Mouse (Mus musculus): ENCODE data around the gene Cyp1b1. TPM values are rescaled to one million over a fixed set of nuclear protein-coding genes. Genes with fewer than 3 reads are reported as not detected.

Gene Cyp1b1
- 1.4 and 1.5 TPM in 2 replicates for polyA plus RNA-seq (2016; fragmentation: Nextera tagmentation; extraction: Ambion mirVana)

DNA sequence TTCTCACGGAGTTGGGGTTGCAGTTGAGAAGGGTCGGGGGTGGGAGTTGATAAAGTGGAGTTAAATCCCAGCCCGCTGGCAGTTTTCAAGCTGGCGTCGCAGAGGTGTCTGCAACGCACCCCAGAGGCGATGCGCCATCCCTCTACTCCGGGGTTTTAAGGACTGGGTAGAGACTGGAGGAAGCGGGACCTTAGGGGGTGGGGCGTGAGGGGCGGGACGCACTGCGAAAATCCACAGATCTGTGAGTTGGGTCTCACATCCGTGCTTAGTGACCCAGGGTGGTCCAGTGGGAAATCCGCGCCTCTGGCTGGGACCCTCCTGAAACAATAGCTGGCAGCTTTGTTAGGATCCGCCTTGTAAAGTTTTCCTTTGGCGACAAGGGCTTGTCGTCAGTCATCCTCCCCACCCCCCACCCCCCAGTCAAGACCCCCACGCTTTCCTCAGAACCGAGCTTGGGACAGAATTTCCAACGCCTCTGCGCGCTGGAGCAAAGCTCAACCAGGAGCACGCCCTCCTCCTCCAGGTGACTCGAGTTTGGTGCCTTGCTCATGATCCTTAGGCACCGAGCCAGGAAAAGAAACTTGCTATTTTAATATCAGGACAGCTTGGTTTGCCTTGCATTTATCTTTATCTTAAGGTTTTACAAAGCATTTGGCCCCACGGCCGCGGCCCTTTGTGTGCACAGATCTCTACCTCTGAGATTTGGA is at the start of gene Cyp1b1:
Cyp1b1 (minus strand) TSS at position 131 of the 707 bp plus-strand sequence.
- peak within 1 kb of the TSS; percentile 66 for H3K9ac ChIP-seq
- no peaks in the 10 kb centered on the region for H3K9me3 ChIP-seq (replicated peaks)
- peak; percentile 26; the same call in 1 of the 2 replicates for ATAC-seq (ENCODE audit: insufficient number of reproducible peaks, low FRiP score)
- under 1% methylated on average over 31 of the region's 31 CpGs for WGBS
- H3K4me3 ChIP-seq = peak within 1 kb of the TSS; percentile 56
- no peaks in the 10 kb centered on the region for H3K36me3 ChIP-seq
- peaks cover 27% of the 10 kb centered on the region for H3K4me1 ChIP-seq (replicated peaks)
- peaks cover 61% of the 10 kb centered on the region for H3K27me3 ChIP-seq (replicated peaks)
- H3K4me2 ChIP-seq = peak within 1 kb of the TSS; percentile 91
- H3K27ac ChIP-seq (ENCODE audit: poor library complexity, severe bottlenecking) = no peak within 1 kb of the TSS

GRCm38 (mm10) chr17:79761841-79762240 is 47.0 kb upstream of the Cyp1b1 start:
- no peaks in the 10 kb centered on the region for H3K9me3 ChIP-seq (replicated peaks)
- 81% methylated on average over 1 of the region's 1 CpGs for WGBS
- ATAC-seq (ENCODE audit: insufficient number of reproducible peaks, low FRiP score) = no peak

GRCm38 (mm10) chr17:79753831-79754230 is 39.0 kb upstream of the Cyp1b1 start:
- no peak overlapping the region for H3K4me3 ChIP-seq
- H3K36me3 ChIP-seq = no peaks in the 10 kb centered on the region
- no peak overlapping the region for H3K9ac ChIP-seq
- no peak overlapping the region for H3K4me2 ChIP-seq
- no peak for ATAC-seq (ENCODE audit: insufficient number of reproducible peaks, low FRiP score)
- peaks cover 8% of the 10 kb centered on the region; the same call in 1 of the 2 replicates for H3K4me1 ChIP-seq (replicated peaks)
- WGBS = 92% methylated on average over 12 of the region's 12 CpGs
- no peaks in the 10 kb centered on the region for H3K27me3 ChIP-seq (replicated peaks)
- H3K27ac ChIP-seq (ENCODE audit: poor library complexity, severe bottlenecking) = no peak overlapping the region
- H3K9me3 ChIP-seq (replicated peaks) = no peaks in the 10 kb centered on the region

More at GRCm38 (mm10) chr17:79761841-79762240, 47.0 kb upstream of the Cyp1b1 start:
- Histone ChIP-seq H3K4me2 (no peak overlapping the region), H3K27me3 (replicated peaks) (no peaks in the 10 kb centered on the region), H3K36me3 (no peaks in the 10 kb centered on the region), H3K9ac (no peak overlapping the region), H3K27ac (ENCODE audit: poor library complexity, severe bottlenecking) (no peak overlapping the region), H3K4me1 (replicated peaks) (no peaks in the 10 kb centered on the region; the same call in 1 of the 2 replicates), H3K4me3 (no peak overlapping the region)

DNA sequence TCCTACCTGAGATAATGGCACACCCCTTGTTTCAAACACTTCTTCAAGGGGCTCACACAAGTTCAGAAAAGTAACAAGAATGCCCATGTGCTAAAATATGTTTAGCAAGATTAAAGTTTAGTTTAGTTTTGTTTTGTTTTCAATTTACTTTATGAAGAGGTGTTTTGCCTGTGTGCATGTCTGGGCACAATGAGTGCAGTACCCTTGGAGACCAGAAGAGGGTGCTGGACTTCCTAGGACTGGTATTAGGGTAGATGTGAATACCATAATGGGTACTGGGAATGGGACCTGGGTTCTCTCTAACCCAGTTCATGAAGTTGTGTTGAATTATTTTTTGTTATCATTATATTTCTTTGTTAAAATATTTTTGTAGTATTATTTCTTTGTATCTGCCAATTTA is 38.0 kb upstream of the Cyp1b1 start:
- no peaks in the 10 kb centered on the region for H3K36me3 ChIP-seq
- H3K27ac ChIP-seq (ENCODE audit: poor library complexity, severe bottlenecking) = no peak overlapping the region
- no peak overlapping the region for H3K9ac ChIP-seq
- no peak overlapping the region for H3K4me3 ChIP-seq
- H3K27me3 ChIP-seq (replicated peaks) = no peaks in the 10 kb centered on the region
- no peak overlapping the region for H3K4me2 ChIP-seq
- H3K9me3 ChIP-seq (replicated peaks) = 0 out of 2 replicates have a peak, but pooled peaks cover 3% of the 10 kb centered on the region
- peaks cover 8% of the 10 kb centered on the region; the same call in 1 of the 2 replicates for H3K4me1 ChIP-seq (replicated peaks)
- no peak for ATAC-seq (ENCODE audit: insufficient number of reproducible peaks, low FRiP score)

- no peaks in the 10 kb centered on the region for H3K27me3 ChIP-seq (replicated peaks)
- WGBS = 82% methylated on average over 6 of the region's 6 CpGs
- H3K9me3 ChIP-seq (replicated peaks) = 0 out of 2 replicates have a peak, but pooled peaks cover 6% of the 10 kb centered on the region
Observed at GRCm38 (mm10) chr17:79751661-79752191, 36.9 kb upstream of the Cyp1b1 start.

DNA sequence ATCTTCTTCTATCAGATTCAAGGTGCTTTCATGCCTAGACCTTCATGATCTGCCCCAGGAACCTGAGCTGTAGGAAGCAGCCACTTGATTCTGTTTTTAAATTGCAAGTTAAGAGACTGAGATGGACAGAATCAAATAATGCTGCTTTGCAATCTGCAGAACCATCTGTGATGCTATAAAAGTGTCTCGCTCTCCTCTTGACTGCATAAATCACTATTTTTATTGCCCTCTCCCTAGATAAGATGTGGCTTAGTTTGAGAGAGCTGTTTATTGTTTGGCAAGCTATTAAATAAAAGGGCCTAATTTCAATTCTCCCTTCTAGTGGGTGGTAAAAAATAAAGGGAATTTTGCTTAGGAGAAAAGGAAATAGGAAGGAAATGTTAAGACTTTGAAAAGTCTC is 34.8 kb upstream of the Cyp1b1 start:
- Histone ChIP-seq H3K27me3 (replicated peaks) (no peaks in the 10 kb centered on the region), H3K4me2 (no peak overlapping the region), H3K9me3 (replicated peaks) (0 out of 2 replicates have a peak, but pooled peaks cover 6% of the 10 kb centered on the region), H3K4me3 (no peak overlapping the region), H3K9ac (no peak overlapping the region), H3K27ac (ENCODE audit: poor library complexity, severe bottlenecking) (no peak overlapping the region), H3K4me1 (replicated peaks) (peaks cover 11% of the 10 kb centered on the region; the same call in 1 of the 2 replicates), H3K36me3 (no peaks in the 10 kb centered on the region)
- no peak for ATAC-seq (ENCODE audit: insufficient number of reproducible peaks, low FRiP score)
- 82% methylated on average over 1 of the region's 1 CpGs for WGBS

More at GRCm38 (mm10) chr17:79751661-79752191, 36.9 kb upstream of the Cyp1b1 start:
- Histone ChIP-seq H3K27ac (ENCODE audit: poor library complexity, severe bottlenecking) (no peak overlapping the region), H3K4me1 (replicated peaks) (0 out of 2 replicates have a peak, but pooled peaks cover 8% of the 10 kb centered on the region), H3K4me2 (no peak overlapping the region), H3K4me3 (no peak overlapping the region), H3K36me3 (no peaks in the 10 kb centered on the region), H3K9ac (no peak overlapping the region)
- ATAC-seq (ENCODE audit: insufficient number of reproducible peaks, low FRiP score) = no peak

DNA sequence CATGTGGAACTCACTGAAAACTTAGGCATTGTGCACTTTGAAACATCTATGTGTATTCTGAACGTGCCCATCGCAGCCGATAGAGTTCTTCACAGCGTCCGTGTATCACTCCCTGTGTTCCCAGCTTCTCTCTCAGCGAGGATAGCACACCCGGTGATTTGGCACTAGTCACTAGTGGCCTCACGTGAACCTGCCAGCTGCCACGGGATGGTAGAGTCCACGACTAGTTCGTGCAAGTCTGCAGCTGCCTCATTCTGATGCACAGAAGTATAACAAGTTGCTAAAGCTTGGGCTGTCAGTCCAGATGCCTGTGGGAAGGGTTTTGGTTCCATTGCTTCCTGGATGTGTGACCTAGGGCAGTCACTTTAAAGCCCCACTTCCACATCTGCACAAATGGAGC is 32.1 kb upstream of the Cyp1b1 start:
- H3K4me2 ChIP-seq = no peak overlapping the region
- H3K27me3 ChIP-seq (replicated peaks) = no peaks in the 10 kb centered on the region
- H3K4me1 ChIP-seq (replicated peaks) = peaks cover 11% of the 10 kb centered on the region; the same call in 1 of the 2 replicates
- H3K9me3 ChIP-seq (replicated peaks) = 0 out of 2 replicates have a peak, but pooled peaks cover 6% of the 10 kb centered on the region
- no peak overlapping the region for H3K27ac ChIP-seq (ENCODE audit: poor library complexity, severe bottlenecking)
- no peaks in the 10 kb centered on the region for H3K36me3 ChIP-seq
- H3K4me3 ChIP-seq = no peak overlapping the region
- WGBS = 90% methylated on average over 11 of the region's 11 CpGs
- H3K9ac ChIP-seq = no peak overlapping the region
- no peak for ATAC-seq (ENCODE audit: insufficient number of reproducible peaks, low FRiP score)

GRCm38 (mm10) chr17:79746146-79746591 is 31.3 kb upstream of the Cyp1b1 start:
- Histone ChIP-seq H3K36me3 (no peaks in the 10 kb centered on the region), H3K4me3 (no peak overlapping the region), H3K27ac (ENCODE audit: poor library complexity, severe bottlenecking) (no peak overlapping the region), H3K4me1 (replicated peaks) (peaks cover 11% of the 10 kb centered on the region; the same call in 1 of the 2 replicates), H3K9ac (no peak overlapping the region), H3K9me3 (replicated peaks) (0 out of 2 replicates have a peak, but pooled peaks cover 6% of the 10 kb centered on the region), H3K27me3 (replicated peaks) (no peaks in the 10 kb centered on the region), H3K4me2 (no peak overlapping the region)
- WGBS = 36% methylated on average over 3 of the region's 3 CpGs
- ATAC-seq (ENCODE audit: insufficient number of reproducible peaks, low FRiP score) = no peak

DNA sequence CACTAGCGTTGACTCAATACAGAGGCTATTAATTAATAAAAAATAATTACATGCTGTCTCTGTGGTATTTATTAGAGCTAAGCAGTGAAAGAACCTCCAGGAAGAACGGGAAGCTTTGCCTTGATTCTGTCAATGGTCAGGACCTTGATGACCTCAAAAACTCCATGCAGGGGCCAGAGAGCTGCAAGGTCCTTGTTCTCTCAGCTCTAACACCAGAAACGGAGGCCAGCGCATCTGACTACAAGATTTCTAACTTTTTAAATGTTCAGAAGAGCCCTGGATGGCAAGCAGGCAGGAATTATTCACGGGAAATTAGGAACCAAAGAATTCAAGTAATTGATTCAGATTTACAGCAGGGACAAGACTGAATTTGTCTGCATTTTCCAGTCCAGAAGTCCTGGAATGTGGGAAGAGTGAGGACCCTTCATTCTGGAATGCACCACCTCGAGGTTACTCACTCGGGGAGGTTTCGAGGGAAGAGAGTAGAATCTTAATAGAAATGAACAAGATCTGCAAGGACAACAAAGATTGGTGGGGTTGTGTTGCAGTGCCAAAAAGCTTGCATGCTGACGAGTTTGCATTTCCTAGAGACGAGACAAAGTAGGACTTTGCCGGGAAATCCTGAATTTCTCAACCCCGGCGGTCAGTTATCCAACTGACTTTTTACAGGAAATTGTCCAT is 30.3 kb upstream of the Cyp1b1 start:
- WGBS = 57% methylated on average over 13 of the region's 13 CpGs
- ATAC-seq (ENCODE audit: insufficient number of reproducible peaks, low FRiP score) = no peak
- Histone ChIP-seq H3K9me3 (replicated peaks) (0 out of 2 replicates have a peak, but pooled peaks cover 6% of the 10 kb centered on the region), H3K9ac (no peak overlapping the region), H3K36me3 (no peaks in the 10 kb centered on the region), H3K27ac (ENCODE audit: poor library complexity, severe bottlenecking) (no peak overlapping the region), H3K4me3 (no peak overlapping the region), H3K4me2 (no peak overlapping the region), H3K27me3 (replicated peaks) (no peaks in the 10 kb centered on the region), H3K4me1 (replicated peaks) (peaks cover 11% of the 10 kb centered on the region; the same call in 1 of the 2 replicates)

DNA sequence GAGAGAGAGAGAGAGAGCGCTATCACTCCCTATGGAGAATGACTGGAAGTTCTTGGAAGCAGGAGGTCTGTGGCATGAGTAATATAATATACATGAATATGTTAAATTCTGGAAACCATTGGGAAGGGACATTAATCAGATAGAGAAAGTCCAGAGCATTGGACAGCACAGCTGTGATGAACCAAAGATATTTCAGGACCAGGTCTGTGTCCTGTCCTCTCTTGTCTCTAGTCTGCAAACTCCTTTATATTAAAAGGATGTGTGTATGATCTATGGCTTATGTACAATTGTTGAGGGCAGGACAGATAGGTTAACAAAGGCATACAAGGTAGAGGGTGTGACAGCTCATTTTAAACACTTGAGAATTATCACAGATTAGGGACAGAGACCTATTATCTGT is 28.6 kb upstream of the Cyp1b1 start:
- H3K36me3 ChIP-seq = no peaks in the 10 kb centered on the region
- H3K9me3 ChIP-seq (replicated peaks) = 0 out of 2 replicates have a peak, but pooled peaks cover 5% of the 10 kb centered on the region
- H3K27ac ChIP-seq (ENCODE audit: poor library complexity, severe bottlenecking) = no peak overlapping the region
- 88% methylated on average over 1 of the region's 1 CpGs for WGBS
- peaks cover 11% of the 10 kb centered on the region; the same call in 1 of the 2 replicates for H3K4me1 ChIP-seq (replicated peaks)
- H3K4me3 ChIP-seq = no peak overlapping the region
- no peaks in the 10 kb centered on the region for H3K27me3 ChIP-seq (replicated peaks)
- ATAC-seq (ENCODE audit: insufficient number of reproducible peaks, low FRiP score) = no peak
- H3K4me2 ChIP-seq = no peak overlapping the region
- H3K9ac ChIP-seq = no peak overlapping the region

DNA sequence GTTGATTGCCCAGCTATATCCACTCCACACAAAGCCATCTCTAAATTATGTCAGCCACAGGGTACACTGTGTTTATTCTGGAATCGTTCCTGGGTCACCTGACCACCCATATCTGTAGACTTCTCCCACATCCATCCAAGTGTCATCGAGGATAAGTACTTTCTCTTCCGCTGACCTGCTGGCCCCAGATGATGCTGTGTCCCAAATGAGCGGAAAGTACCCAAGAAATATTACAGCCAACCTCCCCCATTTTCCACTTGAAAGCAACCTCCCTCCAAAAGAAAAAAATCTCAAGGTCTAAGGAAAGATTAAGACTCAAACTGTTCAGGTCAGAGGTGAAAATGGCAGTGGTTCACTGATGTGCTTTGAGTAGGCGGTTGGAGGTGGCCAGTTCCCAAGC is 27.8 kb upstream of the Cyp1b1 start:
- Histone ChIP-seq H3K4me3 (no peak overlapping the region), H3K4me2 (no peak overlapping the region), H3K9me3 (replicated peaks) (0 out of 2 replicates have a peak, but pooled peaks cover 1% of the 10 kb centered on the region), H3K27ac (ENCODE audit: poor library complexity, severe bottlenecking) (no peak overlapping the region), H3K4me1 (replicated peaks) (peaks cover 11% of the 10 kb centered on the region; the same call in 1 of the 2 replicates), H3K36me3 (no peaks in the 10 kb centered on the region), H3K9ac (no peak overlapping the region), H3K27me3 (replicated peaks) (no peaks in the 10 kb centered on the region)
- ATAC-seq (ENCODE audit: insufficient number of reproducible peaks, low FRiP score) = no peak
- 71% methylated on average over 5 of the region's 5 CpGs for WGBS

Data from heart, embryonic 12.5 days (tissue).